8 mouse cellular contexts compared by ENCODE assay signal in the genomic region with DNA sequence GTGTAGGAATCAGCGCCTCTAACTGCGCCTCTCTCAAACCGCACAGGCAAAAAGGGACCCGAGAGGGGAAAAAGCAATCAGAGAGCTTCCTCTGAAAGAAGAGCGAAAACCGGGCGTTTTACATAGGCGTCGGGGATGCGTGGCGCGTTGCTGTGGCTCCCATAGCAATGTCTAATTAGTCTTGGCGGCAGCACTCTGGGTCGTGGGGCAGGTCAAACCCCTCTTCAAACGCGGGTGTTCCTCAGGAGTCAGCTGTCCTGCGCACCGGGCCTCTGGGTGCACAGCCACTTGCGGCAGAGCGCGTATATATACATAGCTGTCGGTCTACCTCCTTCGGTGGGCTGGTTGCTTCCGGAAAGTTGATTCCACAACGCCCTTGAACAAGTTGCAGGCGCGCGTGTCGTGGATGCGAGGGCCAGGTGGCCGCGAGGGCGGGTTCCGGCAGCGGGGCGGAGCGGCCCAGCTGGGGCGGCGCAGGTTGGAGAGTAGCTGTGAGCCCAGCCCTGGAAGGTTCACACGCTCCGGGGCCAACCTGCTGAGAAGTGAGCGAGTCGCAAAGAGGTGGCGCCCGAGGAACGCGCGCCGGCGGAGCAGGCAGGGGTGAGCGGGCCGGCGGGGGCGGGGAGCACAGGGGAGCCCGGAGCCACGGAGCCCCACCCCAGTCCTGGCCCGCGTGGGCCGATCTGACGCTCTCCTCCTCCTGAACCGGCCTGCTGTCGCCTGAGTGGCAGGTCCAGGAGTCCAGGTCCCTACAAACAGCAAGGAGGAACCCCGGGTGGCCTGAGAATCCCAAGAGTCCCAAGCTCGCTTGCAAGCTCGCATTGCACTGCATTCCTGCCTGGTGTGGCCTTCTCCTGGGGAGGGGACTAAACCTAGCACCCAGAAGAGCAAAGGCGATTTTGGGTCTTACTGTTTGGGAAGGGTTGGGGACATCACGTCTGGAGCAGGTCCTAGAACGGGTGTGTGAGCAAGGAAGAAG. TPM values are rescaled to one million over a fixed set of nuclear protein-coding genes. Genes with fewer than 3 reads are reported as not detected.
DNase-seq lines count a peak whose midpoint lies in the region; ATAC-seq and TF ChIP-seq lines count a peak whose summit lies in the region.

Gene Pthlh (minus strand): TSS at position 597 of the 979 bp plus-strand sequence.

- H3K4me2 ChIP-seq in hindbrain, embryonic 12.5 days (replicated peaks), result peak within 1 kb of the TSS; percentile 97

- H3K4me3 ChIP-seq in hindbrain, embryonic 12.5 days, result peak within 1 kb of the TSS; percentile 49
- peak within 1 kb of the TSS; percentile 41 for H3K4me3 ChIP-seq in left cerebral cortex, adult 2 months

- TF ChIP-seq CTCF in left cerebral cortex, adult 2 months (IDR thresholded peaks at IDR 0.05), result peak; percentile 21; the same call in 1 of the 2 replicates

- H3K27me3 ChIP-seq in hindbrain, embryonic 12.5 days, result peaks cover 70% of the 10 kb centered on the region

- DNase-seq in Muller cell, postnatal 12 days (ENCODE audit: inconsistent ontology term), result peak; percentile 68
- peak; percentile 15 for DNase-seq in cerebellum, adult 9-11 months
- peak; percentile 35 to 40 for DNase-seq in frontal cortex, postnatal 36 days (ENCODE audit: low spot score in 2 of 2)
- DNase-seq in left cerebral cortex, adult 2 months (ENCODE audit: extremely low spot score in 1 of 2, low spot score in 2 of 2), result peak; percentile 46 to 56
- DNase-seq in lung, postnatal 36 days, result peak; percentile 75
- peak; percentile 42 to 51 for DNase-seq in right cerebral cortex, adult 2 months (ENCODE audit: low spot score in 2 of 2)

- intact Hi-C loops in left cerebral cortex, adult 2 months (cut with DNase I), result loop anchor here (1.0 to 5.0 kb wide), 2 partner anchors 207 to 548 kb away; no protein-coding TSS in a partner anchor

- no peaks in the 10 kb centered on the region for H3K36me3 ChIP-seq in hindbrain, embryonic 12.5 days

- no peaks in the 10 kb centered on the region for H3K9me3 ChIP-seq in hindbrain, embryonic 12.5 days (replicated peaks)

- peak within 1 kb of the TSS; percentile 36 for H3K9ac ChIP-seq in hindbrain, embryonic 12.5 days

- H3K27ac ChIP-seq in hindbrain, embryonic 12.5 days, result no peak within 1 kb of the TSS
- no peak within 1 kb of the TSS for H3K27ac ChIP-seq in left cerebral cortex, adult 2 months

- peaks cover 21% of the 10 kb centered on the region for H3K4me1 ChIP-seq in hindbrain, embryonic 12.5 days

- 1% methylated on average over 67 of the region's 68 CpGs for WGBS in hindbrain, embryonic 12.5 days

- ATAC-seq in hindbrain, embryonic 12.5 days (ENCODE audit: low FRiP score), result peak; percentile 86
- no peak for ATAC-seq in inflammation-experienced regulatory T-cells, adult 6 months

RNA-seq across cellular contexts. Expression of gene Pthlh, which starts in this region (rescaled TPM):
- polyA plus RNA-seq in hindbrain, embryonic 12.5 days (2016; fragmentation: Nextera tagmentation; extraction: Ambion mirVana), result 11.7 and 11.8 TPM in 2 replicates
- 1 to 10 TPM; 4.0 to 4.2 TPM for total RNA-seq in left cerebral cortex, adult 2 months (2021)
- not detected for polyA plus RNA-seq in inflammation-experienced regulatory T-cells, adult 6 months (2017; shearing (Covaris generic))

Comparison
In these comparisons a context has a peak if more than half of its experiments do, and no peak if none do; other contexts are left out.
1. RNA of gene Pthlh (polyA plus RNA-seq): 11.7 to 11.8 TPM in hindbrain, embryonic 12.5 days; not detected in inflammation-experienced regulatory T-cells, adult 6 months; every median in the first group is over 10 times any median in the second.
2. DNase-seq: peak in every context shown above with its lines; median percentile 75 in lung, postnatal 36 days; 68 in Muller cell, postnatal 12 days; 51 in left cerebral cortex, adult 2 months; 46 in right cerebral cortex, adult 2 months; 38 in frontal cortex, postnatal 36 days; 15 in cerebellum, adult 9-11 months.